Mouse (Mus musculus) C2C12 (cell line): ENCODE measurements around the gene Srrm1.

Experiments
- CTCF ChIP-seq: IDR thresholded peaks from one replicate; pipeline ENCODE4 v1.5.1; 2011; ENCODE audit not compliant: control insufficient read depth, insufficient read depth, insufficient read length
- MAX ChIP-seq: IDR thresholded peaks from one replicate; pipeline ENCODE4 v1.6.1; 2011; ENCODE audit warnings: mild to moderate bottlenecking, control low read depth
- MYOG ChIP-seq: IDR thresholded peaks from one replicate; pipeline ENCODE4 v1.6.1; 2011; ENCODE audit not compliant: control insufficient read depth, insufficient read length; ENCODE audit errors: extremely low read depth
- USF1 ChIP-seq: IDR thresholded peaks from one replicate; pipeline ENCODE4 v1.6.1; 2011; ENCODE audit warnings: low read depth, mild to moderate bottlenecking, control low read depth, moderate library complexity

DNA sequence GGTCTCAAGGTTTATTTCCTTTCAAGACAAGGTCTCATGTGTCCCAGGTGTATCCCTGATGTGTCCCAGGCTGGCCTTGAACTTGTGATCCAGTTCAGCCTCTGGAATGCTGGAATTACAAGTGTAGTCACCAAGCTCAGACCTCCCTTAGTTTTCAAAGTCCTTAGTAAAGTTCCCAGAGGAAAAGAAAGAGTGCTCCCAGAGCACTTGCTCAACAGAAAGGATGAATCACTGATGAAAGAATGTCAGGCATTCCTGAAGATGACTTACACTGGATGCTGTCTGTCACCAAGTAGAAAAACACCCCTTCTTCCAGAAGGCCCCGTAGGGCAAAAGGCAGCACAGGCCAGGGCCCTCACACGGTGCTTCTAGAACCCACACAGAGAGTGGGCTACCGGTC is 52.0 kb downstream of the Srrm1 start:
- TF ChIP-seq CTCF = no peak
- TF ChIP-seq MAX = peak; percentile 13
- no peak for TF ChIP-seq USF1
- TF ChIP-seq MYOG = no peak
